Mouse (Mus musculus) stomach, postnatal 0 days (tissue): ENCODE data around the gene Erc2.

ENCODE experiments used
- CTCF ChIP-seq: IDR thresholded peaks from 2 replicates; pipeline ENCODE4 v1.5.1; 2016; ENCODE audit warnings: antibody characterized with exemption, low read depth, mild to moderate bottlenecking, moderate library complexity
- EP300 ChIP-seq: optimal IDR thresholded peaks from 2 replicates; pipeline ENCODE3; 2016; ENCODE audit warnings: antibody characterized with exemption

- no peak for TF ChIP-seq EP300
- no peak for TF ChIP-seq CTCF
These were observed 737.3 kb downstream of the Erc2 start for GRCm38 (mm10) chr14:28359502-28359901.
